Mouse (Mus musculus): ENCODE results near the gene Lhfpl2.

DNA sequence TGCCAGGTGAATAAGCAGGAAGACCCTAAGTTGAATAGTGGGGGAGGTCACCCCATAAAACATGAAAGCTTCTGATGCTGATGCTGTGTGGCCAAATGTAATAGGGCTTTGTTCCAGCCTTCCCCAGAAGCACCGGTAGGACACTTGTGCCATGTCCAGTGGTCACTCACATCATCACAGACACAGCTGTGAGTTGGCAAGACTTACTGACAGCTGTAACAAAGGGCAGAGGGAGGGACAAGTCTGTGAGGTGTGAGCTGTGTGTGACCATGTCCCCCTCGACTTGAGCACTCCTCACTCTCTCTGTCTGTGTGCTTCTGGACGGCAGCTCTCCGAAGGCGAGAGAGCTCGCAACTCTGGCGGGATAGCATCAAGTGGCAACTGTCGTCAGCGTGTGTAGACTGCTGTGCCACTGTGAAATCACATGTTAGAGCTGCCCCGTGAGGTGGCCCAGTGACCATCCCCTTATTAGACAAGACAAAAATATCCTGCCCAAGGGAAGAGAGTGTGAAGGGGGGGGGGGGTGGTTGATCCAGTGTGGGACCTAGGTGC is 43.5 kb downstream of the Lhfpl2 start:
- TF ChIP-seq POLR2A (IDR thresholded peaks at IDR 0.05; ENCODE audit: borderline replicate concordance, insufficient read depth, low read length) (no peak), CTCF (IDR thresholded peaks at IDR 0.05; ENCODE audit: borderline replicate concordance, insufficient read depth, low read depth, low read length) (no peak)
